Mouse (Mus musculus) G1E (cell line): ENCODE data around the gene Ctdspl.

Source experiments
- CTCF ChIP-seq: IDR thresholded peaks from 2 replicates; pipeline ENCODE4 v1.5.1; 2012; ENCODE audit warnings: low read depth, low read length, inconsistent platforms, mixed read lengths
- GATA2 ChIP-seq: IDR thresholded peaks from 2 replicates; pipeline ENCODE4 v1.6.1; 2012; ENCODE audit warnings: low read depth, low read length, inconsistent platforms, borderline replicate concordance
- POLR2AphosphoS5 ChIP-seq: IDR thresholded peaks from 2 replicates; pipeline ENCODE4 v1.6.1; 2012; ENCODE audit warnings: low read depth, low read length, inconsistent platforms; ENCODE audit not compliant: insufficient replicate concordance

- TF ChIP-seq CTCF (no peak), GATA2 (no peak), POLR2AphosphoS5 (no peak)
Measured at GRCm38 (mm10) chr9:118920798-118921515, 5.3 kb upstream of the Ctdspl start.
